Mouse (Mus musculus) kidney, adult 2 months (tissue): ENCODE measurements around the gene Zfp113. TPM values are rescaled to one million over a fixed set of nuclear protein-coding genes. Genes with fewer than 3 reads are reported as not detected.
"Not testable (repeated sequence)": the region's sequence is repeated elsewhere in the genome, so short reads cannot be mapped to it uniquely, and the experiment has no call there.

ENCODE experiments used
- DNase-seq: peaks from one replicate; pipeline ENCODE4 v3.0.0; 2021
- H3K27ac ChIP-seq: fragments of 200-500 bp; 2 replicates; pipeline ENCODE4 v1.5.1; 2012; ENCODE audit warnings: low read depth, low read length, control low read depth, inconsistent platforms; ENCODE audit not compliant: insufficient read depth
- H3K27me3 ChIP-seq: fragments of 200-500 bp; replicated peaks from 2 replicates; pipeline ENCODE4 v1.6.1; 2012; ENCODE audit warnings: mild to moderate bottlenecking, moderate library complexity, low read length, inconsistent platforms; ENCODE audit not compliant: control insufficient read depth, insufficient read depth
- H3K36me3 ChIP-seq: fragments of 200-500 bp; 2 replicates; pipeline ENCODE4 v1.6.1; 2012; ENCODE audit warnings: mild to moderate bottlenecking, moderate library complexity, low read length, inconsistent platforms; ENCODE audit not compliant: control insufficient read depth, insufficient read depth
- H3K4me1 ChIP-seq: fragments of 200-500 bp; 2 replicates; pipeline ENCODE4 v1.6.1; 2011; ENCODE audit warnings: low read length; ENCODE audit not compliant: control insufficient read depth, insufficient read depth
- H3K4me3 ChIP-seq: fragments of 200-500 bp; 2 replicates; pipeline ENCODE4 v1.5.1; 2011; ENCODE audit warnings: mild to moderate bottlenecking, low read depth, low read length, control low read depth; ENCODE audit not compliant: insufficient read depth
- CTCF ChIP-seq: fragments of 200-500 bp; conservative IDR thresholded peaks from 2 replicates; pipeline ENCODE4 v1.5.1; 2011; ENCODE audit warnings: low read depth, mild to moderate bottlenecking, control low read depth, low read length, moderate library complexity, mixed read lengths; ENCODE audit not compliant: insufficient read depth, insufficient read length
- POLR2A ChIP-seq: fragments of 200-500 bp; IDR thresholded peaks from one replicate; pipeline ENCODE4 v1.6.1; 2011; ENCODE audit warnings: low read depth, low read length, control low read depth
- WGBS: fragments of 180-500 bp; shearing (Covaris S2); methylation state at CpG from one replicate; pipeline ENCODE4 v1.1.7; 2018; 5-methylcytosine and 5-hydroxymethylcytosine counted together
- polyA plus RNA-seq: library from polyadenylated mRNA; depleted of rRNA; stranded (reverse); fragments of >200 nt; gene quantifications from 2 replicates; pipeline ENCODE4 v1.2.3, GENCODE M21; 2012

Zfp113 gene
- polyA plus RNA-seq, 1 experiment, result 4.4 TPM

DNA sequence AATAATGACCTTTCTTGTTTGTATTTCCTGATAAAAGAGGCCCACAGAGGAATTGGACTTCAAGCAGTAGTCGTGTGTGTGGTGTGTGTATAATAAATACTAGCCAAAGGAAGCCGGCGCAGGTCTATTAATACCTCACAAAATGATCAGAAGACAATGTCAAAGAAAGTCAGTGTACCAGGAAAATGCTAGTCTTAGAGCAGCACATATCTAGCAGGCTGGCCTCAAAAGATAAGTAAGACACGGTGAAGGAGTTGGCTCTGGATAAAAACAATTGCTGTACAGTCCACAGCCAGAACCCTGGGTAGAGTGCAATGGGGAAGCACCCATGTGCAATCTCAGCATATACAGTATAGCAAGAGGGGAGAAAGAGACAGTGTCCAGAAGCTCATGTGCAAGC is 18.3 kb downstream of the Zfp113 start:
- H3K4me1 ChIP-seq, result no peaks in the 10 kb centered on the region; the same call in 1 of the 2 replicates
- no peaks in the 10 kb centered on the region; the same call in 1 of the 2 replicates for H3K36me3 ChIP-seq
- 57% methylated on average over 4 of the region's 4 CpGs for WGBS
- no peak overlapping the region for H3K4me3 ChIP-seq
- TF ChIP-seq CTCF, result no peak
- TF ChIP-seq POLR2A, result no peak
- H3K27ac ChIP-seq, result no peak overlapping the region
- no peaks in the 10 kb centered on the region for H3K27me3 ChIP-seq
- DNase-seq, result no peak

DNA sequence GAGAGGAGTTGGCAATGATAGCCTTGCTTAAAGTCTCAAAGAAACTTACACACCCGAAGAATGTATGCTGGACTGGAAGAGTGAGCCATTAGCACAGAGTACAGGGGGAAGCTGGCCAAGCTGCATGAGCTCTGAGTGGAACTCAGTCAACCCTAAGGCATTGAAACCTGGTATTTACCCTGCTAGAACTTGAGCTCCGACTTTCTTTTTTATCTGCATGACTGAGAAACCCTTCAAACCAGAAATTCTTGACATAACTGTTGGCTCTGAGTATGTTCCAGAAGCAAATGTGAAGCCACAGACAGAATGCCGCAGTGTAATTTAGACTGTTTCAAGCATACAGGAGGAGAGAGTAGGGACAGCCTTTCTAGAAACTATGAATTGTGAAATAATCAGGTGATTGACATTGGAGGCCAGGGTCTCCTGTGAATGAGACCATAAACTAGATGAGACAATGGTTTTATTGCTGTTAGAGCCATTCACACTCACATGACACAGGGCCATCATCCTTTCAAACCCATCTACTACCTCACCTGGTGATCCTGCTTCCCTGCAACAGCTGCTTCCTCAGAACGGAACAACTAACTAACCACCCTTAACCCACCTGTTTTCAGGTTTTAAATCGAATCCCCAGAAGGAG is 23.0 kb downstream of the Zfp113 start:
- Histone ChIP-seq H3K27me3 (no peaks in the 10 kb centered on the region), H3K36me3 (peaks cover 6% of the 10 kb centered on the region), H3K4me3 (no peak overlapping the region), H3K27ac (peak overlapping the region; percentile 47; the same call in 1 of the 2 replicates), H3K4me1 (no peaks in the 10 kb centered on the region)
- no peak for TF ChIP-seq CTCF
- no peak for TF ChIP-seq POLR2A
- WGBS, result 52% methylated on average over 5 of the region's 5 CpGs
- peak; percentile 77 for DNase-seq

DNA sequence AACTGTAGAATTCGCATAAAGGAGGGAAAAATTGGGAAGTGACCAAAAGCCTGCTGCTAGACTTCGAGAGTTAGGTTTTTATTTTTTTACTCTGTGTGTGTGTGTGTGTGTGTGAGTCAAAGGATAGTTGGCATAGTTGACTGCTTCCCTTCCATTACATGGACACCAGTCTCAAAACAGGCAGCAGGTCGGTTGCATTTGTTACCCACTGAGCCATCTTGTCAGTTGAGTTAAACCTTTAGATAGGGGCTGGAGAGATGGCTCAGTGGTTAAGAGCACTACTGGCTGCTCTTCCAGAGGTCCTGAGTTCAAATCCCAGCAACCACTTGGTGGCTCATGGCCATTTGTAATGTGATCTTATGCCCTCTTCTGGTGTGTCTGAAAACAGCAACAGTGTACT is 37.5 kb downstream of the Zfp113 start:
- Histone ChIP-seq H3K27ac (peak overlapping the region; percentile 81; the same call in 1 of the 2 replicates), H3K36me3 (no peaks in the 10 kb centered on the region), H3K4me1 (peaks cover 10% of the 10 kb centered on the region; the same call in 1 of the 2 replicates), H3K4me3 (peak overlapping the region; percentile 1; the same call in 1 of the 2 replicates), H3K27me3 (no peaks in the 10 kb centered on the region)
- TF ChIP-seq CTCF, result no peak
- TF ChIP-seq POLR2A, result no peak
- no peak for DNase-seq
- 28% methylated on average over 3 of the region's 3 CpGs for WGBS

DNA sequence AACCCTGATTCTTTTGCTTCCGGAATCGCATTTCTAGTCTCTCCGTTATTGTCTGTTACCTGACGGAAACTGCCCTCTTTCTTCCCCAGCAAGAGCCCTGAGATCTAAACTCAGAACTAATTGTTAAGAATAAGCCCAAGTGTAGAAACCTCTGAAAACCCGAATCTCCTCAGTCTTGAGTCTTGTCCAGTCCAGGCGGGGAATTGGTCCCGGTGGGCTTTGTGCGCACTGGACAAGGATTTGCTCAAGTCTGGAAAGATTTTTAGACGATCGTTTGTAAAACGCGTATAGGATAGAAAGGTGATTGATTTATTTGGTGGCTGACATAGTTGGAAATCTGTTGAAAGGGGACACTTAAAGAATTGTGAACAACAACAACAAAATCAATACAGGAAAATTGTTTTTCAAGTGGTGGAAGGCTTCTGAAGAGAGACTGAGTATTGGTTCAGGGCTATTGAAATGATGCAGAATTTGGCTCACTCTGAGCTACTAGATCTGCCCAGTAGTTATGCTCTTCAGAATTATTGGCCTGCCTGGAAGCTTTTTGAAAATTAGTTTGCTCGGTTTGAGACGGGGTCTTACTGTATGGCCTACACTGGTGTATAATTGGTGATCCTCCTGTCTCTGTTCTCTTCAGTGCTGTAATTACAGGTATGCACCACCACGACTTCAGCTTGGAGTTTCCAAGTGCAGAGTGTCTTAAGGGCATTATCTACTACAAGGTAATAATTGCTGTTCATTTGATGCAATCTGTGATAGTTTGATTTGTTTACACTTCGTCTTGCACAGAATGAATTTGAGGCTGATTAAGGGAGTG is 38.1 kb downstream of the Zfp113 start:
- H3K27me3 ChIP-seq, result no peaks in the 10 kb centered on the region
- DNase-seq, result no peak
- H3K27ac ChIP-seq, result peak overlapping the region; percentile 81
- WGBS, result 2% methylated on average over 16 of the region's 16 CpGs
- H3K4me3 ChIP-seq, result peak overlapping the region; percentile 58
- H3K4me1 ChIP-seq, result peaks cover 10% of the 10 kb centered on the region; the same call in 1 of the 2 replicates
- TF ChIP-seq CTCF (no peak), POLR2A (no peak)
- H3K36me3 ChIP-seq, result no peaks in the 10 kb centered on the region

DNA sequence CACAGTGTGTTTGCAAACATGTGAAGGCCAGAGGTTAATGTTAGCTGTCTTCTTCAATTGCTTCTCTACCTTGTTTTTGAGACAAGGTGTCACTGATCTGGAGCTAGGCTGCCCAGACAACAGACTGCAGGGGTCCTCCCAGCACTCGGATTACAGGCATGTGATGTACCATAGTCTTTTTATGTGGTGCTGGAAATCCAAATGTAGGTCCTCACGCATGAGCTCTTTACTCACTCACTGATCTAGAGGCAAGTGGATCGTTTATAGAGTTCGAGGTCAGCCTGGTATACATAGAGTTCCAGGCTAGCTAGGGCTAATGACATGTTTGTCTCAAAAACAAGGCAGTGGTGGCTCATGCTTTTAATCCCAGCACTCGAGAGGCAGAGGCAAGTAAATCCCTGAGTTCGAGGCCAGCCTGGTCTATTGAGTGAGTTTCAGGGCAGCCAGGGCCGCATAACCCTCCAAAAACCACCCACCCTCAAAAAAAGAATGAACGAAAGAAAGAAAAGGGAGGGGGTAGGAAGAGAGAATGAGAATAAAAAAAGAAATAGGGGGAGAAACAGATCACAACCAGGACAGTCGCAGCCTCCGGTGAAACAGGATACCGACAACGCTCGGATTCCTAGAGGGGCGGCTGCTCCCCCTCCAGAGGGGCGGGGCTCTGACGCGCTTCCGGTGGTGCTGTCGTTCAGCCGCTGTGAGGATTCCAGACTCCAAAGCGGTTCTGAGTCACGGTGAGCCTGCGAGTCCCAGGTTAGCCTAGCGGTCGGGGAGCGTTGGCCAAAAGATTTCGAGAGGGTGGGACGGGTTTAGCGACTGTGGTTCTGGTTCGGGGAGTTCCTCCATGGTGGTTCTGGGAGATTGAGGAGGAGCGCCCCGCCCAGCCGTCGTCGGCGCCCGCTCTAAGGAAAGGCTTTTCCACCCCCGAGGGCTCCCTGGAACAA is 39.0 kb downstream of the Zfp113 start, which contains the start of gene Zscan21:
Gene Zscan21 (plus strand): TSS at position 649 of the 944 bp plus-strand sequence.
- DNase-seq, result peak; percentile 95
- H3K36me3 ChIP-seq, result no peaks in the 10 kb centered on the region
- TF ChIP-seq POLR2A (peak; percentile 58), CTCF (0 out of 2 replicates have a peak, but pooled peaks have one; percentile 6)
- no peaks in the 10 kb centered on the region for H3K27me3 ChIP-seq
- peaks cover 10% of the 10 kb centered on the region; the same call in 1 of the 2 replicates for H3K4me1 ChIP-seq
- H3K4me3 ChIP-seq, result peak within 1 kb of the TSS; percentile 58
- peak within 1 kb of the TSS; percentile 81 for H3K27ac ChIP-seq
- WGBS, result 6% methylated on average over 38 of the region's 38 CpGs

DNA sequence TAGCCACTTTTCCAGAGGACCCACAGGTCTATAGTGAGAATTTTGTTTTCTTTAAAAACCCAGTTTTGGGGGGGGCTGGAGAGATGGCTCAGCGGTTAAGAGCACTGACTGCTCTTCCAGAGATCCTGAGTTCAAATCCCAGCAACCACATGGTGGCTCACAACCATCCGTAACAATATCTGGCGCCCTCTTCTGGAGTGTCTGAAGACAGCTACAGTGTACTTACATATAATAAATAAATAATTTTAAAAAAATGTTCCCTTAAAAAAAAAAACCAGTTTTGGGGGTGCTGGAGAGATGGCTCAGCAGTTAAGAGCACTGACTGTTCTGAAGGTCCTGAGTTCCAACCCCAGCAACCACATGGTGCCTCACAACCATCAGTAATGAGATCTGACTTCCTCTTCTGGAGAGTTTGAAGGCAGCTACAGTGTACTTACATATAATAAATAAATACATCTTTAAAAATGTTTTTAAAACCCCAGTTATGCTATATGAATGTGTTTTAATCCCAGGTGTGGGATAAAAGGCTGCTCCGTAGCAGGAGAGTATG is 45.6 kb downstream of the Zfp113 start:
- H3K27me3 ChIP-seq, H3K36me3 ChIP-seq, H3K4me1 ChIP-seq, DNase-seq, H3K4me3 ChIP-seq, H3K27ac ChIP-seq: not testable (repeated sequence)
- WGBS, result 63% methylated on average over 4 of the region's 4 CpGs
